Mouse (Mus musculus) spleen, adult 2 months (tissue): ENCODE measurements around the gene Ipcef1.

Experiments
- CTCF ChIP-seq: fragments of 200-500 bp; IDR thresholded peaks from 2 replicates; pipeline ENCODE4 v1.5.1; 2011; ENCODE audit warnings: mild to moderate bottlenecking, inconsistent platforms; ENCODE audit not compliant: insufficient read depth, insufficient read length, insufficient replicate concordance; ENCODE audit errors: extremely low read depth
- POLR2A ChIP-seq: fragments of 200-500 bp; IDR thresholded peaks from 2 replicates; pipeline ENCODE4 v1.6.1; 2011; ENCODE audit warnings: low read depth, low read length, inconsistent platforms

DNA sequence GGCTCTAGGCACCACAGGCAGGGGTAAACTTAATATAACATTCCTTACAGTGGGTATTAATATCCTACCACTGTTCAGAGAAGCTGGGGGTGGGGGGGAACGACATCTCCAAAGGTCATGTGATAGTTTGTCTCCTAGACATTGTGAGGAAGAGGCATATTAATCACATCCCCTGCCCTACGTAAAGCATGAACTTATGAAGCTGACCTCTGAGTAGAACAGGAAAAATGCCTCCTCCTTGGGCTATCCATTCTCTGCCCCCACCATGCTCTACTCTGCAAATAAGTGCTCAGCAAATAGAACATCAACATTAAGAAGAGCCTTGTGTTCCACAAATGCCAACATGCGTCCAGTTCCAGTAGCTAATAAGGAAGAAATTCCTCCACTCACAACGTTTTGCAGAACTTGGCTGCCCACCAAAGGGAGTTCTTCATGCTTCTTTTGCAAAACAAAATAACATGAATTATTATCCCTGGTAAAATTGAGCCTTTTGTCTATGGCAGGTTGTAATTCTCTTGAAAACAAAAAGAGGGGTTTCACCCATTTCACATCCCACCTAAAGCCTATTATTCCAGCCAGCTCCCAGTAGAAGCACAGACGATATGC lies 162.5 kb downstream of the Ipcef1 start:
- TF ChIP-seq POLR2A (no peak), CTCF (no peak)
